In the genomic region with DNA sequence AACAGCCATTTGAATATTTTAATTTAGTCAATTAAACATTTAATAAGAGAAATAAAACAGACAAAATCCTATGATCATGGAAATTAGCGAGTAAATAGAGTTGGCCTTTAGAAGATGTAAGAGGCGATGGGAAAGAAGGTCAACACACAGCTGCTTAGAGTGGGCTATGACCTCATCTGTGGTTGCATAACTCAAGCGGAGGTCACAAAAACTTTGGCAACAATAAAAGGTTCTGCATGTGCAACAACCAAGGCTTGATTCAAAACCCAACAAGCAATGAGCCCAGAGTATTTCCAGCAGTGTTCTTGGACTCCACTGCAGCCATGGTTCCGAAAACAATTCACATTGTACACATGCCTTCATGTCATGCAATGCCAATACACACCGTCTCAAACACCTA, we compare ENCODE assay signal across 11 mouse cellular contexts. TPM values are rescaled to one million over a fixed set of nuclear protein-coding genes. Genes with fewer than 3 reads are reported as not detected.
DNase-seq lines count a peak whose midpoint lies in the region; ATAC-seq and TF ChIP-seq lines count a peak whose summit lies in the region.
"Had no signal": no experiment of that assay in that cellular context is flagged by ENCODE, and none has a peak within 500 bp of the region (broad histone marks: within the 10 kb centered on the region; RNA-seq: fewer than 3 reads in every experiment).

No protein-coding gene starts in this region.

- H3K9me3 ChIP-seq in kidney, postnatal 0 days (replicated peaks; ENCODE audit: low read length) = no peaks in the 10 kb centered on the region
- H3K9me3 ChIP-seq in kidney, embryonic 14.5 days (ENCODE audit: control insufficient read depth, low read length) = no peaks in the 10 kb centered on the region
- H3K9me3 ChIP-seq: embryonic facial prominence, embryonic 13.5 days; hindbrain, embryonic 13.5 days had no signal

- no peaks in the 10 kb centered on the region for H3K36me3 ChIP-seq in kidney, postnatal 0 days (ENCODE audit: insufficient read depth, low read length)
- H3K36me3 ChIP-seq in kidney, embryonic 14.5 days (ENCODE audit: control insufficient read depth, insufficient read depth, low read length) = no peaks in the 10 kb centered on the region
- H3K36me3 ChIP-seq: embryonic facial prominence, embryonic 13.5 days; hindbrain, embryonic 13.5 days had no signal

- no peak overlapping the region for H3K4me2 ChIP-seq in kidney, postnatal 0 days (ENCODE audit: low read length)
- H3K4me2 ChIP-seq in kidney, embryonic 14.5 days (replicated peaks; ENCODE audit: low read depth, low read length) = no peak overlapping the region
- H3K4me2 ChIP-seq: embryonic facial prominence, embryonic 13.5 days; hindbrain, embryonic 13.5 days had no signal

- no peak overlapping the region for H3K4me3 ChIP-seq in kidney, postnatal 0 days (replicated peaks; ENCODE audit: low read depth, low read length)
- no peak overlapping the region for H3K4me3 ChIP-seq in kidney, embryonic 14.5 days (ENCODE audit: low read length)
- H3K4me3 ChIP-seq: embryonic facial prominence, embryonic 13.5 days; hindbrain, embryonic 13.5 days had no signal

- WGBS in kidney, postnatal 0 days = 89% methylated on average over 5 of the region's 5 CpGs
- 93% methylated on average over 5 of the region's 5 CpGs for WGBS in kidney, embryonic 14.5 days

- no peak overlapping the region for H3K9ac ChIP-seq in kidney, postnatal 0 days (ENCODE audit: low read depth, low read length)
- no peak overlapping the region for H3K9ac ChIP-seq in kidney, embryonic 14.5 days (ENCODE audit: low read depth, low read length)
- H3K9ac ChIP-seq: embryonic facial prominence, embryonic 13.5 days; forebrain, postnatal 0 days; hindbrain, embryonic 13.5 days had no signal

- no peaks in the 10 kb centered on the region for H3K27me3 ChIP-seq in kidney, postnatal 0 days (ENCODE audit: insufficient read depth, low read length)
- no peaks in the 10 kb centered on the region for H3K27me3 ChIP-seq in kidney, embryonic 14.5 days (ENCODE audit: control insufficient read depth, insufficient read depth, low read length)
- H3K27me3 ChIP-seq: embryonic facial prominence, embryonic 13.5 days; hindbrain, embryonic 13.5 days had no signal

- ATAC-seq in kidney, postnatal 0 days (replicated peaks; ENCODE audit: low FRiP score, low read depth) = no peak
- no peak for ATAC-seq in kidney, embryonic 14.5 days (ENCODE audit: low FRiP score, low TSS enrichment)
- ATAC-seq: forebrain, postnatal 0 days had no signal

- H3K27ac ChIP-seq in kidney, postnatal 0 days = no peak overlapping the region
- H3K27ac ChIP-seq in kidney, embryonic 14.5 days (ENCODE audit: low read depth, low read length) = no peak overlapping the region
- H3K27ac ChIP-seq: embryonic facial prominence, embryonic 13.5 days; hindbrain, embryonic 13.5 days had no signal

- DNase-seq in kidney, postnatal 0 days (ENCODE audit: low spot score) = peak; percentile 16
- DNase-seq in adrenal gland, adult 18-20 months (ENCODE audit: low spot score in 2 of 2) = peak; percentile 26 to 29
- DNase-seq in gastrocnemius, adult 8-10 months (ENCODE audit: low spot score in 2 of 2) = peak; percentile 17 to 25
- DNase-seq in lung, postnatal 25 days (ENCODE audit: low spot score) = peak; percentile 66
- no peak for DNase-seq in spleen, postnatal 14 days (ENCODE audit: low spot score in 2 of 2)
- no peak for DNase-seq in cerebellum, adult 11-12 months
- DNase-seq: cerebellum, adult 9-11 months; forebrain, postnatal 0 days had no signal

- no peaks in the 10 kb centered on the region for H3K4me1 ChIP-seq in kidney, postnatal 0 days (replicated peaks; ENCODE audit: insufficient read depth, low read length)
- no peaks in the 10 kb centered on the region for H3K4me1 ChIP-seq in kidney, embryonic 14.5 days (ENCODE audit: control insufficient read depth, insufficient read depth, low read length)
- H3K4me1 ChIP-seq: hindbrain, embryonic 13.5 days had no signal

- no peak for TF ChIP-seq CTCF in kidney, postnatal 0 days (IDR thresholded peaks at IDR 0.05; ENCODE audit: low read depth)

RNA-seq across cellular contexts. Expression of a gene that starts 30.9 kb away (rescaled TPM):
- 14.4 and 15.7 TPM in 2 replicates for polyA plus RNA-seq in kidney, postnatal 0 days (2015; fragmentation: Nextera tagmentation; extraction: Ambion mirVana)
- polyA plus RNA-seq in kidney, embryonic 14.5 days (2014; fragmentation: Nextera tagmentation; extraction: Ambion mirVana) = 9.3 and 25.3 TPM in 2 replicates
- 10 to 100 TPM; 23.1 to 43.1 TPM for total RNA-seq in adrenal gland, adult 18-20 months (2021)
- total RNA-seq in gastrocnemius, adult 8-10 months (2022) = 1 to 10 TPM; 5.3 to 6.4 (median 5.6) TPM

Comparison
In these comparisons a context has a peak if more than half of its experiments do, and no peak if none do; other contexts are left out.
1. DNase-seq: peak in kidney, postnatal 0 days (single experiment), adrenal gland, adult 18-20 months (2 of 2), gastrocnemius, adult 8-10 months (2 of 2) and lung, postnatal 25 days (single experiment); none in spleen, postnatal 14 days (0 of 2) and cerebellum, adult 11-12 months (single experiment).